Mouse (Mus musculus): ENCODE measurements at regions not wholly inside any gene's neighbourhood (a gene's known extent, or its start where the extent isn't known, plus 50 kb on each side); places are given as distances from the start of the nearest gene placed in this dataset.

DNA sequence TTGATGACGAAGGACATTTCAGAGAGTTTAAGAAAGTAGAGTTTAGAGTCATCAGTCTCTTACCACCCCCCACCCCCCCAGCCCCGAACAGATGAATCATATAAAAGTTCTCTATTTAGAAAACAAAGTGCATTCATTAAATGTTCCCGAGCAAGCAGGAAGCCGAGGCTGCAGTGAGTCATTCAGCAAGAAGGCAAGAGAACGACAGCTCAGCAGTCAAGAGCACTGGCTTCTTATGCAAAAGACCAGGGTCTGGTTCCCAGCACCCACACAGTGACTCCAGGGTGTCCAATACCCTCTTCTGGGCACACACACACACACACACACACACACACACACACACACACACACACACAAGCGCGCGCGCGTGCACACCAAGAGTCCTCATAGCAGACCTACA is 107.0 kb upstream of the Spata13 start:
- TF ChIP-seq GATA1 (IDR thresholded peaks at IDR 0.05; ENCODE audit: low read length) (no peak), TAL1 (IDR thresholded peaks at IDR 0.05; ENCODE audit: low read length) (no peak)

All from erythroblast, embryonic 14.5 days (primary cell).